Mouse (Mus musculus) adrenal gland, postnatal 25 days (tissue): ENCODE data around the gene Col1a1. TPM values are rescaled to one million over a fixed set of nuclear protein-coding genes. Genes with fewer than 3 reads are reported as not detected.
A peak's percentile ranks its signal among the peaks of the same experiment; 100 is the strongest.

ENCODE experiments used
- DNase-seq: peaks from one replicate; pipeline ENCODE4 v3.0.0; 2021; ENCODE audit warnings: mixed read lengths
- total RNA-seq: library from RNA; stranded (reverse); gene quantifications from 2 replicates; pipeline ENCODE4 v1.2.3, GENCODE M21; 2021

The Col1a1 gene
- total RNA-seq, 1 experiment from 2014 or later = 74.0 TPM

DNA sequence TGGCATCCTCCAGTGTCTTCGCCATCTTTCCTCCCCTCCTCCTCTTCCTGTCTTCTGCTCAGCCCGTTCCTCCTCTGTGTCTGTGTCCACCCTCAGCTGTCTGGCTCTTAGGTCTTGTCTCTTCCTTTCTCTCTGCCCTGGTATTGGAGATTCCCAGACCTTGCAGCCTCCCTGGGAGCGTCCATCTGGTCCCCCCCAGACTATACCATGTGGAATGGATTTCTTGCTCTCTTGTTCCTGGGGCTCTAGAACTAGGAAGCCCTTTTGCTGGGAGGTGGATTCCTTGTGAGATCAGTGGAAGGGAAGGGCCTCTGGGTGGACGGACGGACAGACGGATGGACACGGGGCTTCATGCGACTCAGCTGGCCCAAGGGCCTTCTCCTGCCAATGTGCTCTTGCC lies 60.1 kb downstream of the Col1a1 start:
- no peak for DNase-seq

DNA sequence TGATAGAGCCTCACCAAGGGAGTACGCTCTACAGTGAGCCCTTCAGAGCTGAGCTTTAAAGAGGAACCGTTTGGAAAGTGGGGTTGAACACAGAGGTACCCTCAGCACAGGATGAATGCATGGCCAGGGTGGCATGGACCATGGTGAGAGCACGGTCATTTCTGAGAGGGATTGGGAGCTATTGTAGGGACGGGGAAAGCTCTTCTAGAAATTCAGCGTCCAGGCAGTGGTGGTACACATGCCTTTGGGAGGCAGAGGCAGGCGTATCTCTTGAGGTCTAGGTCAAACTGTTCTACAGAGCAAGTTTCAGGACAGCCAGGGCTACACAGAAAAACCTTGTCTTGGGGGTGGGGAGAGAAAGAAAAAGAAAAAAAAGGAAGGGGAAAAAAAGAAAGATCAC lies 61.0 kb downstream of the Col1a1 start:
- no peak for DNase-seq

DNA sequence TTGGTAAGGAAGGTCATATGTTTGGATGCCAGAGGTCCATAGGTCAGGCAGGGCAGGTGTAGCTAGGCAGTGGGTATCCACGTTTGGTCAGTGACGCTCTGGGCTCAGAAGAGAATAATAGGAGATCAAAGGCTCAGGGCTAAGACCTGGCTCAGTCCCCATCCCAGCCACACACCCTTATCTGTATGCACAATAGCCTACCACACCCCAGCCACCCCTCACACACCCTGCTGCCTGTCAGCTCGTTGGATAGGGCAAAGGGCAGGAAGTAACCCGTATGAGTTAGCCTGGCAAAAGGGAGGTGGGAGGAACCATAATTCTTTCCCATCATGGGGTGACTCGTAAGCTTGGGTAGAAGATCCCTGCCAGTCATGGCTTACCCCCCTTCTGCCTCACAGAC lies 61.6 kb downstream of the Col1a1 start:
- no peak for DNase-seq

DNA sequence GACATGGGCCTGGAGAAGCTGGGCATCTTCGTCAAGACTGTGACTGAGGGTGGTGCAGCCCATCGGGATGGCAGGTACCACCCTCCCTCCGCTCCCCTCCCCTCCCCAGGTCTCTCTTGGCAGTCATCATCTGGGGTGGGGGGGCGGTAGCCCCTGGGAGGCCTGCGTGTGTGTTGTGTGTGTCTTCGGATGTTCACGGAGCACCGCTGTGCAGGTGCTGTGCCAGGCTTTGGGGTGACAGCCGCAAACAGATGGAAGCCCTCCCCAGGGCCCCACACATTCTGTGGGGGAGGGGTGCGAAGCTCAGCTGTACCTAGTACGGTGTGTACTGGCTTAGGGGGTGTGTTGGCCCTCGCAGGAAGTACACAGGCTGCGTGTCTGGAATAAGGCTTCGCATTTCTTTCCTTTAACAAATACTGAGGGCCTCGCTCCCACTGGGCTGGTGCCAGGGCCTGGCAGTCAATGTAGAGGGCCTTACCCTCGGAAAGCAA lies 62.1 kb downstream of the Col1a1 start:
- DNase-seq = no peak

DNA sequence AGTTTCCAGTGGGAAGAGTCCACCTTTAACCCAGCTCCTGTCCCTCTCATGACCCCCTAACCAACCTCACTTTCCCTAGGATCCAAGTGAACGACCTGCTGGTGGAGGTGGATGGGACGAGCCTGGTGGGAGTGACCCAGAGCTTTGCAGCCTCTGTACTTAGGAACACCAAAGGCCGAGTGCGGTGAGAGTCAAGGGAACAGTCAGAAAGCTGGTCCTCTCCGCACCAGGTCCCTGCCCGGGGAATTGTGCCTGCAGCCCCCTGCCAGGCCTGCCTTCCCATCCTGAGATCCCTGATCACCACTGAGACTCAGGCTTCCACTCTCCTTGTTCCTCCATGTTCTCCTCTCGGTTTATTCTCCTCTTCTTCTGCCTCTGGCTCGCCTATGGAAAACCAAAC lies 64.1 kb downstream of the Col1a1 start:
- DNase-seq = no peak

DNA sequence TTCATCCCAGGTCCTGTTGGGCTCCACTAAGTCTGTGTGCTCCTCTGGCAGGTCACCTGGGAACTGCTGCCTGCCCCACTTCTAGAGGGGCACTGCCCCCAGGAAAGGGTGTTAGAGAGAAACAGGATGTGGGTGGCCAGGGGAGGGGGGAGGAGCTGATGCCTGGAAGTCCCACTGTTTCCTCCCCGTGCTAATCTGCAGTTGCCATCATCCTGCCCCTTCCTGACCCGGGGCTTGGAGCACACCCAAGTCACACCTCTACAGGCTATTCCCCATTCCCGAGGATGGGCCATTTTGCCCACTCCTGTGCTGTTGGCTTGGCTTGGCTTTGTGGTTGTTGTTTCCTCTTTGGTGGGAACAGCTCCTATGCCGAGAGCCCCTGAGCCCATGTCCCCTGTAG lies 64.5 kb downstream of the Col1a1 start:
- DNase-seq = peak; percentile 51

DNA sequence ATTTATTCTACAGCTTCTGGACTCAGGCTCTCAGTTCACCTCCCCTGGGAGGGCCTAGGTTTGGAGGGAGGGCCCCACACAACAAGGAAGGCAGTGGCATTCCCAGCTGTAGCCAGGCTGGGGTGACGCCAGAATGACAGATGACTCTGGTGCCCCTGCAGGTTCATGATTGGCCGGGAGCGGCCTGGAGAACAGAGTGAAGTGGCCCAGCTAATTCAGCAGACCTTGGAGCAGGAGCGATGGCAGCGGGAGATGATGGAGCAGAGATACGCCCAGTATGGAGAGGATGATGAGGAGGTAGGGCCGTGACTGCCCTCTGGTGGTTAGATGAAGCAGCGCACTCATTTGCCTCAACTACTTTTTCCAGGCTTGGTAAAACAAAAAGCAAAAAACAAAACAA lies 65.0 kb downstream of the Col1a1 start:
- peak; percentile 75 for DNase-seq

DNA sequence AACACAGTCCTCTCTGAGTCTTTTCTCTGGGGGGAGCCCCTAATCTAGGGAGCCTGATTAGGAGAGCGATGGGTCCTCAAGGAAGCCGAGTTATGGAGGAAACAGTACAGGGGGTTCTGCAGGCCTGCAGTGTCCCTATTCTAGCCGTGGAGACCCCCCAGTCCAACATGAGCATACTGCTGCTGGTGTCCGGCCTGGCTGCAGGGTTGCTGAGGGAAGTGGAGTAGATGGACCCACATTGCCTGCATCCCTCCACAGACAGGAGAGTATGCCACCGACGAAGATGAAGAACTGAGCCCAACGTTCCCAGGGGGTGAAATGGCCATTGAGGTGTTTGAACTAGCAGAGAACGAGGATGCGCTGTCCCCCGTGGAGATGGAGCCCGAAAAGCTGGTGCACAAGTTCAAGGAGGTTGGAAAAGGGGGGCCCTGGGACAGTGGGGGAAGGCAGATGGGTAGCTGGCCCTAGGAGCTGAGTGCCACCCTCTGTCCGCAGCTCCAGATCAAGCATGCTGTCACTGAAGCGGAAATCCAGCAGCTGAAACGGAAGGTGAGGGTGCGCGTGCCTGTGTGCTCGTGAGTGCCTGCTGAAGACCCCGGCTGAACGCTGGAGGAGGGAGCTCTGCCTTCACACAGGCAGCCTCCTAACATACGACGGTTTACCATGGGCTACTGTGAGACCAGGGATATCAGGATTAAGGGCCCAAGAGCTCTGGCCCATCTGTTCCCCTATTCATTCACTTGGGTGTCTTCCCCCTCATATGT lies 65.7 kb downstream of the Col1a1 start:
- DNase-seq = no peak

Other genes with a start within 250 kb of the Col1a1 start
- not detected in 2 replicates for gene Gm11541, start 231.7 kb upstream of the Col1a1 start, total RNA-seq
- 0.55 TPM in 1 of 2 replicates, not detected in the other for gene Cdc34b, start 194.4 kb upstream of the Col1a1 start, total RNA-seq
- gene Tmem92, start 153.5 kb upstream of the Col1a1 start, total RNA-seq = not detected in 2 replicates
- gene Hils1, start 31.4 kb downstream of the Col1a1 start, total RNA-seq = not detected in 2 replicates
- not detected in 2 replicates for gene Sgca, start 40.1 kb downstream of the Col1a1 start, total RNA-seq
- gene Ppp1r9b, start 54.8 kb downstream of the Col1a1 start, total RNA-seq = 125 and 146 TPM in 2 replicates
- gene Samd14, start 73.7 kb downstream of the Col1a1 start, total RNA-seq = 3.0 and 4.4 TPM in 2 replicates
- gene Pdk2, start 105.1 kb downstream of the Col1a1 start, total RNA-seq = 82.9 and 86.4 TPM in 2 replicates
- gene Itga3, start 140.6 kb downstream of the Col1a1 start, total RNA-seq = 36.8 and 40.7 TPM in 2 replicates
- not detected in 2 replicates for gene Dlx3, start 183.9 kb downstream of the Col1a1 start, total RNA-seq
- gene Dlx4, start 210.0 kb downstream of the Col1a1 start, total RNA-seq = not detected in 2 replicates